Mouse (Mus musculus): Measurements from ENCODE around the gene Mcrs1.

Mcrs1 gene

DNA sequence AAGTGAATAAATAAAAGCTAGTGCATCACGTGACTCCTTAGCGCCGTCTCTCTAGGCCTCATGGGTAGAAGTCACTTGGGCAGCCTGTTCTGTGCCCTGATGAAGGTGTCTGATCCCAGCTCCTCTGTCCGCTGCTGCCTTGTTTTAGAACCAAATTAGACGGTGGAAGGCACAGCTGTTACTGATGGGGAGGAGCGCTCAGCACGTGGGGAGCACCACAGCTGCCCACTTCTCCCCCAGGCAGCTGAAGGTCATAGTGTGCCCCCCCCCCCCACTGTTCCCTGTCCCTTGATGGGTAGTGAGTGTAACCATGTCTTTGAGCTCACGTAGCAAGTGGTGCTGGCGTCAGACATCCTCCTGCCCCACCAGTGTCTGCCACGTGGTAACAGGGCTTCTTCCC is 38.6 kb downstream of the Mcrs1 start:
- DNase-seq (ENCODE audit: low spot score in 2 of 2): no peak

DNA sequence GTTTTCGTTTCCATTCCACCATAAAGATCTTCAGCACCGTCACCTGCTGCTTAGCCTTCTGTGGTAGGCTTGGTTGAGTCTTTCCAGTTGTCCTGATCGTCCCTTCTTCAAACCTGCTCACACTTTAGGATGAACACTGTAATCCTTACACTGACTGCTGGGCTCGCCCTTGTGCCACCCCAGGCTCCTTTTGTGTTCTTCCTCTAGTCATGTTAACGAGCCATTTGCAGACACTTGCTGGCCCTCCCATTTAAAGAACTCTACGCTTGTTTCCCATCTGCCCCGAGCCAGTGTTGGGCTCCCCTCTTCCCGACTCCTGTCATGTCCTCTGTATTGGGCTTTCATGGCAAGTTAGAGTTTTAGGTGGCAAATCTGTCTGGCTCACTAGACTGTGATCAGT is 45.8 kb downstream of the Mcrs1 start:
- no peak for DNase-seq (ENCODE audit: low spot score in 2 of 2)

DNA sequence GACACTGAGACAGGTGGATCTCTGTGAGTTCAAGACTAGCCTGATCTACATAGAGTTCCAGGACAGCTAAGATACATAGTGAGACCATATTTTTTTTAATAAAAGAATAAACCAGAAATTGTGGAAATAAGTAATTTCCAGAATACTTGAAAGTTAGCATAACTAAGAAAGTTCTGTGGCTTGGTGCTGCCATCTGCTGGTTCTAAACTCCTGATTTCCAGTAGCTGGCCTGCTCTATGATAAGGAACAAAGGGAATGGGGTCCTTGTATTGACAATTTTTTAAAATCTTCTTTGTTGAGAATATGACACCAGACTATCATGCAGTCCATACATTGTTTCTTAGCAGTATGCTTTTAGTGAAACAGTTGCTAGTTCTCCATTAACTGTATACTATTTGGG is 53.0 kb downstream of the Mcrs1 start:
- peak in 1 of 2 experiments; percentile 10 for DNase-seq (ENCODE audit: low spot score in 2 of 2)

DNA sequence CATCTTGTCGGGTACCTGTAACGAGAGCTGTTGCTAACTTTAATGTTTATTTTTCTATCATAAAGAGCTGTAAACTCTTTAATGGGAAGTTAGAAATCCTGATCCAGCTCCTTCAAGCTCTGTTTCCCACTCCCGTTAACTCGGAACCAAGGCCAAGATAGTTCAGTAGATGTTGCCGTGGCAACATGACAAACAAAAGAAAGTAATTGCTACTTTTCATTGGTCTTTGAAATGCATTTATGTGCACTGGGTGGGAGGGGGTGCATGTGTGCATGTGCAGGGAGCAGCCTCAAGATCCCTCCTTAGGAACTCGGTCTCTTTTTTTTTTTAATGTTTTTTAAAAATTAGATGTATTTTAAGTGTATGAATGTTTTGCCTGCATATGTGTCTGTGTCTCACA is 56.7 kb downstream of the Mcrs1 start:
- DNase-seq (ENCODE audit: low spot score in 2 of 2): no peak

DNA sequence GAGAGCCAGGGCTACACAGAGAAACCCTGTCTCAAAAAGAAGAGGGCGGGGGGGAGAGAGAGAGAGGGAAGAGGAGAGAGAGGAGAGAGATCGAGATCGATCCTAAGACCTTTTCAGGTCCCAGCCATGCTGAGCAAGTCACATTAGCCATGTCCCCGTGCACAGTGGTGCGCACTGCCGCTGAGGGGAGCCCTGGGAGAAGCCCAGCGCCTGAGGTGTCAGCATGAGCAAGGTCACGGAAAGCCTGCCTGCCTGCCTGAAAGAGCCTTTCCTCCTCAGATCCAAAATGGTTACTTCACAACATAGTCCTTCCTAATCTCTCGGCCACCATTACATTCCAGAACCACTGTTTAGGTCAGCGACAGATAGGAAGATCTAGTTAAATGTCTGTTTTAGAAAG is 57.4 kb downstream of the Mcrs1 start:
- DNase-seq (ENCODE audit: low spot score in 2 of 2): no peak

All from urinary bladder, adult 18-20 months (tissue).